Mouse (Mus musculus): Measurements from ENCODE around the gene Kctd17.

Gene Kctd17

DNA sequence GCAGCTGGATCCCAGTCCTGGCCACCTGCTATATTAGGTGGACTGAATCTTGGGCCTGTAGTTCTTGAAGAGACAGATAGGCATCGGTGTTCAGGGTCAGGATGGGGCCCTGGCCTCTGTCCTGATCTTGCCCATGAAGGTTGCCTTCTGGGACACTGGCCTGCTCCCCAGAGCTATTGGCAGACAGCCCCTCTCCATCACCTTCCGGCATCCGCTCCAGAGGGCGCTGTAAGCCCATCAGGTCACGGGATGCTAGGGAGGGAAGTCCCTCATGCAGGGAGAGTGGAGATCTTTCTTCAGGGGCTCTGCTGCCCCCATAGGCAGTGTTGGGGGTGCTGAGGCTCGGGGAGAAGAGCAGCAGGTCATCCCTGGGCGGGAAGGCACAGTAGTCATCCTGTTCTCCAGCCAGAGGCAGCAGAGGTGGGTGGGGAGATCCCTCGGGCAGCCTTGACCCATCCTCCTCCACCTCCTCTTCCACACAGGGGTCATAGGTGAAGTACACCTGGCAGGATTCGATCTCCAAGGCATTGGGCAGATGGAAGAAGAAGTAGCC, 53.2 kb downstream of the Kctd17 start:
- no peak for DNase-seq (ENCODE audit: low read depth, low spot score)

GRCm38 (mm10) chr15:78482518-78482917, 54.2 kb downstream of the Kctd17 start:
- no peak for DNase-seq (ENCODE audit: low read depth, low spot score)

DNA sequence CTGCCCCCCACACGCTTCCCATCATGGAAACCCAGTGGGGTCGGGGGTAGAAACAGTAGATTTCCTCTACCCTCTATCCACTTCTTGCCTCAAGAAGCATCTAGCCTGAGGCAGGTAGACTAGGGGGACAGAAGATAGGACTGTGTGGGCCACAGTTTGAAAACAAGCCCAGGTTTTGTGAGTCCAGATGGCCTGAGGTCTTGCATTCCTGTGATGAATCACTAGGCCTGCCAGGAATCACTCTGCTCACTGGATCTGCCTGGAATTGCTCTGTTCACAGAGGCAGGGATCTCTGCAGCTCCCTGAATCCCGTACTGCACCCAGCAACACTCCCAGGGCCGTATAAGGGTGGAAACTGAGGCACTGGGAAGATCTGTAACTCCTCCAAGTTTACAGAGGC, 54.9 kb downstream of the Kctd17 start:
- no peak for DNase-seq (ENCODE audit: low read depth, low spot score)

- no peak for DNase-seq (ENCODE audit: low read depth, low spot score)
These were observed 58.2 kb downstream of the Kctd17 start for GRCm38 (mm10) chr15:78486564-78486963.

GRCm38 (mm10) chr15:78487066-78487465, 58.7 kb downstream of the Kctd17 start:
- no peak for DNase-seq (ENCODE audit: low read depth, low spot score)

All from forelimb bud, embryonic 11.5 days (tissue).